In the genomic region with DNA sequence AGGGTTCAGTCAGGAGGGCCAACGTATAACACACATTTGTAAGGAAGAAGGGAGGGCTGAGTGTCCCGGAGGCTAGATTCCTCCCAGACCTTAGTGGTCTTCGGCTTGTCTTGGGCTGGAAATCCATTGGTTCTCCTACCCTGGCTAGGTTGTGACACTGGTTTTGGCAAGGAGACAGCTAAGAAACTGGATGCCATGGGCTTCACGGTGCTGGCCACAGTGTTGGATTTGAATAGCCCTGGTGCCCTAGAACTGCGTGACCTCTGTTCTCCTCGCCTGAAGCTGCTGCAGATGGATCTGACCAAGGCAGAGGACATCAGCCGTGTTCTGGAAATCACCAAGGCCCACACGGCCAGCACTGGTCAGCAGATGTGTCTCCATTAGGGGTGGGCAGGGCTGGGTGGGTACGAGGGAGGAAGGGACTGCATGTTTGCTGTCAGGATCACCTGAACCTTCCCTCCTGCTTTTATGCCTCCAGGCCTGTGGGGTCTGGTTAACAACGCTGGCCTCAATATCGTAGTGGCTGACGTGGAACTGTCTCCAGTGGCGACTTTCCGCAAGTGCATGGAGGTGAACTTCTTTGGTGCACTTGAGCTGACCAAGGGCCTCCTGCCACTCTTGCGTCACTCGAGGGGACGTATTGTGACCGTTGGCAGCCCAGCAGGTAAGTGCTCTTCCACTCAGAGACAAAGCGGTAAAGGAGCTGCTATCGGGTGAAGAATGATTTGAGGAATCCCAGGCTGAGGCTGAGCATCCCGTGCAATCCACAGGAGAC, we compare ENCODE assay signal across 20 mouse cellular contexts. TPM values are rescaled to one million over a fixed set of nuclear protein-coding genes. Genes with fewer than 3 reads are reported as not detected.
DNase-seq lines count a peak whose midpoint lies in the region; ATAC-seq and TF ChIP-seq lines count a peak whose summit lies in the region.
"Had no signal": no experiment of that assay in that cellular context is flagged by ENCODE, and none has a peak within 500 bp of the region (broad histone marks: within the 10 kb centered on the region; RNA-seq: fewer than 3 reads in every experiment).

No protein-coding gene starts in this region.

- ATAC-seq in kidney, postnatal 0 days (replicated peaks; ENCODE audit: low FRiP score, low read depth), result no peak
- ATAC-seq: forebrain, embryonic 15.5 days had no signal

- WGBS in heart, embryonic 10.5 days, result 76% methylated on average over 21 of the region's 21 CpGs
- WGBS in heart, adult 2 months, result 86% methylated on average over 21 of the region's 21 CpGs
- 70% methylated on average over 21 of the region's 21 CpGs for WGBS in kidney, postnatal 0 days
- 77% methylated on average over 21 of the region's 21 CpGs for WGBS in kidney, adult 2 months

- intact Hi-C loops in heart, adult 2 months (cut with DNase I), result no loop called here

- DNase-seq in heart, embryonic 10.5 days (ENCODE audit: low spot score), result no peak
- no peak for DNase-seq in heart, adult 2 months
- DNase-seq in kidney, postnatal 0 days (ENCODE audit: low spot score), result no peak
- no peak for DNase-seq in kidney, adult 2 months
- DNase-seq in retina, postnatal 1 day, result peak; percentile 8
- DNase-seq in retina, embryonic 14.5 days (ENCODE audit: low spot score), result no peak
- DNase-seq in layer of hippocampus, adult 8-10 months (ENCODE audit: low spot score in 2 of 2), result no peak
- DNase-seq: adrenal gland, adult 8-10 months; B cell, adult 2 months; cerebellum, adult 11 months; cerebellum, postnatal 25 days; gastrocnemius, postnatal 10 days; heart, adult 18-20 months; layer of hippocampus, adult 9-11 months; right cerebral cortex, adult 18-20 months; thymus, postnatal 36 days had no signal

- peaks cover 65% of the 10 kb centered on the region for H3K4me1 ChIP-seq in heart, embryonic 10.5 days
- peaks cover 6% of the 10 kb centered on the region for H3K4me1 ChIP-seq in heart, adult 2 months (ENCODE audit: control insufficient read depth, insufficient read depth, low read length)
- H3K4me1 ChIP-seq in kidney, postnatal 0 days (replicated peaks; ENCODE audit: insufficient read depth, low read length), result peaks cover 27% of the 10 kb centered on the region; the same call in 1 of the 2 replicates
- peaks cover 10% of the 10 kb centered on the region; the same call in 1 of the 2 replicates for H3K4me1 ChIP-seq in kidney, adult 2 months (ENCODE audit: control insufficient read depth, insufficient read depth, low read length)

- H3K79me2 ChIP-seq in heart, adult 2 months (replicated peaks; ENCODE audit: control insufficient read depth, insufficient read depth, low read length), result no peaks in the 10 kb centered on the region

- no peak overlapping the region for H3K9ac ChIP-seq in heart, adult 2 months (ENCODE audit: low read depth, low read length)
- H3K9ac ChIP-seq in kidney, postnatal 0 days (ENCODE audit: low read depth, low read length), result no peak overlapping the region
- H3K9ac ChIP-seq: forebrain, embryonic 15.5 days; limb, embryonic 15.5 days; lung, embryonic 15.5 days had no signal

- peak overlapping the region; percentile 92; the same call in 1 of the 2 replicates for H3K27ac ChIP-seq in heart, embryonic 10.5 days
- no peak overlapping the region for H3K27ac ChIP-seq in heart, adult 2 months
- no peak overlapping the region for H3K27ac ChIP-seq in kidney, postnatal 0 days
- no peak overlapping the region; the same call in 1 of the 2 replicates for H3K27ac ChIP-seq in kidney, adult 2 months (ENCODE audit: insufficient read depth, low read depth, low read length)
- H3K27ac ChIP-seq: forebrain, embryonic 15.5 days; limb, embryonic 15.5 days; lung, embryonic 15.5 days had no signal

- no peak for TF ChIP-seq CTCF in heart, adult 2 months (IDR thresholded peaks at IDR 0.05)
- TF ChIP-seq CTCF in kidney, postnatal 0 days (IDR thresholded peaks at IDR 0.05; ENCODE audit: low read depth), result peak; percentile 14; the same call in 1 of the 2 replicates
- TF ChIP-seq CTCF in kidney, adult 2 months (conservative IDR thresholded peaks at IDR 0.05; ENCODE audit: insufficient read depth, insufficient read length, low read depth, low read length), result no peak

- peaks cover 33% of the 10 kb centered on the region for H3K36me3 ChIP-seq in heart, embryonic 10.5 days
- H3K36me3 ChIP-seq in heart, adult 2 months (ENCODE audit: control insufficient read depth, insufficient read depth, low read length), result no peaks in the 10 kb centered on the region
- H3K36me3 ChIP-seq in kidney, postnatal 0 days (ENCODE audit: insufficient read depth, low read length), result peaks cover 16% of the 10 kb centered on the region; the same call in 1 of the 2 replicates
- H3K36me3 ChIP-seq in kidney, adult 2 months (ENCODE audit: control insufficient read depth, insufficient read depth, low read length), result peaks cover 2% of the 10 kb centered on the region

- no peaks in the 10 kb centered on the region for H3K9me3 ChIP-seq in heart, embryonic 10.5 days
- H3K9me3 ChIP-seq in kidney, postnatal 0 days (replicated peaks; ENCODE audit: low read length), result no peaks in the 10 kb centered on the region
- H3K9me3 ChIP-seq: forebrain, embryonic 15.5 days; limb, embryonic 15.5 days; lung, embryonic 15.5 days had no signal

- H3K4me2 ChIP-seq in kidney, postnatal 0 days (ENCODE audit: low read length), result no peak overlapping the region
- H3K4me2 ChIP-seq: forebrain, embryonic 15.5 days; limb, embryonic 15.5 days; lung, embryonic 15.5 days had no signal

- H3K27me3 ChIP-seq in heart, embryonic 10.5 days (ENCODE audit: insufficient read depth, poor library complexity, severe bottlenecking), result peaks cover 22% of the 10 kb centered on the region
- no peaks in the 10 kb centered on the region for H3K27me3 ChIP-seq in heart, adult 2 months (ENCODE audit: control insufficient read depth, insufficient read depth, low read length)
- H3K27me3 ChIP-seq in kidney, postnatal 0 days (ENCODE audit: insufficient read depth, low read length), result no peaks in the 10 kb centered on the region
- no peaks in the 10 kb centered on the region for H3K27me3 ChIP-seq in kidney, adult 2 months (replicated peaks; ENCODE audit: control insufficient read depth, insufficient read depth, low read length)
- H3K27me3 ChIP-seq: lung, embryonic 15.5 days had no signal

- no peak overlapping the region for H3K4me3 ChIP-seq in heart, embryonic 10.5 days
- H3K4me3 ChIP-seq in heart, adult 2 months, result no peak overlapping the region
- no peak overlapping the region for H3K4me3 ChIP-seq in kidney, postnatal 0 days (replicated peaks; ENCODE audit: low read depth, low read length)
- H3K4me3 ChIP-seq in kidney, adult 2 months (ENCODE audit: insufficient read depth, low read depth, low read length), result no peak overlapping the region; the same call in 1 of the 2 replicates
- H3K4me3 ChIP-seq: forebrain, embryonic 15.5 days; limb, embryonic 15.5 days; lung, embryonic 15.5 days had no signal

- TF ChIP-seq POLR2A in heart, adult 2 months (IDR thresholded peaks at IDR 0.05; ENCODE audit: insufficient read depth, low read depth, low read length), result no peak
- no peak for TF ChIP-seq POLR2A in kidney, adult 2 months (IDR thresholded peaks at IDR 0.05; ENCODE audit: low read depth, low read length)

- no peak for TF ChIP-seq EP300 in heart, adult 2 months (IDR thresholded peaks at IDR 0.05; ENCODE audit: insufficient read depth, low read depth, low read length)

RNA-seq across cellular contexts. Expression of a gene that starts 3.6 kb away (rescaled TPM):
- polyA plus RNA-seq in heart, embryonic 10.5 days (2016; fragmentation: Nextera tagmentation; extraction: Ambion mirVana), result 14.8 and 37.5 TPM in 2 replicates
- under 1 TPM in 1 of 2 experiments, not detected in 1; 0.23 TPM for total RNA-seq in heart, adult 2 months (2021)
- polyA plus RNA-seq in heart, adult 2 months (2012; rRNA removed), result 0.08 and 0.32 TPM in 2 replicates
- 42.4 and 44.8 TPM in 2 replicates for polyA plus RNA-seq in kidney, postnatal 0 days (2015; fragmentation: Nextera tagmentation; extraction: Ambion mirVana)
- 310 and 336 TPM in 2 replicates for polyA plus RNA-seq in kidney, adult 2 months (2012; rRNA removed)
- not detected for total RNA-seq in layer of hippocampus, adult 8-10 months (2022)
- total RNA-seq: left cerebral cortex, adult 8-10 months had no signal

RNA-seq across cellular contexts. Expression of a gene that starts 25.5 kb away (rescaled TPM):
- 16.1 and 21.6 TPM in 2 replicates for polyA plus RNA-seq in heart, embryonic 10.5 days (2016; fragmentation: Nextera tagmentation; extraction: Ambion mirVana)
- total RNA-seq in heart, adult 2 months (2021), result 10 to 100 TPM; 13.0 to 13.3 TPM
- 37.5 and 40.5 TPM in 2 replicates for polyA plus RNA-seq in heart, adult 2 months (2012; rRNA removed)
- 28.0 and 30.5 TPM in 2 replicates for polyA plus RNA-seq in kidney, postnatal 0 days (2015; fragmentation: Nextera tagmentation; extraction: Ambion mirVana)
- polyA plus RNA-seq in kidney, adult 2 months (2012; rRNA removed), result 47.6 and 57.7 TPM in 2 replicates
- 10 to 100 TPM; 35.1 to 41.2 (median 40.8) TPM for total RNA-seq in layer of hippocampus, adult 8-10 months (2022)

RNA-seq across cellular contexts. Expression of a gene that starts 43.7 kb away (rescaled TPM):
- polyA plus RNA-seq in heart, embryonic 10.5 days (2016; fragmentation: Nextera tagmentation; extraction: Ambion mirVana), result 69.7 and 70.6 TPM in 2 replicates
- total RNA-seq in heart, adult 2 months (2021), result 10 to 100 TPM; 46.4 to 48.9 TPM
- 61.7 and 69.0 TPM in 2 replicates for polyA plus RNA-seq in heart, adult 2 months (2012; rRNA removed)
- 112 and 122 TPM in 2 replicates for polyA plus RNA-seq in kidney, postnatal 0 days (2015; fragmentation: Nextera tagmentation; extraction: Ambion mirVana)
- 161 and 182 TPM in 2 replicates for polyA plus RNA-seq in kidney, adult 2 months (2012; rRNA removed)
- total RNA-seq in layer of hippocampus, adult 8-10 months (2022), result 100 to 1,000 TPM; 258 to 301 (median 285) TPM

RNA-seq across cellular contexts. Expression of a gene that starts 50.9 kb away (rescaled TPM):
- 25.5 and 28.4 TPM in 2 replicates for polyA plus RNA-seq in heart, embryonic 10.5 days (2016; fragmentation: Nextera tagmentation; extraction: Ambion mirVana)
- 10 to 100 TPM; 35.0 to 48.8 TPM for total RNA-seq in heart, adult 2 months (2021)
- polyA plus RNA-seq in heart, adult 2 months (2012; rRNA removed), result 73.7 and 89.2 TPM in 2 replicates
- 15.6 and 19.4 TPM in 2 replicates for polyA plus RNA-seq in kidney, postnatal 0 days (2015; fragmentation: Nextera tagmentation; extraction: Ambion mirVana)
- 11.9 and 19.3 TPM in 2 replicates for polyA plus RNA-seq in kidney, adult 2 months (2012; rRNA removed)
- 10 to 100 TPM; 42.2 to 55.5 (median 47.9) TPM for total RNA-seq in layer of hippocampus, adult 8-10 months (2022)

Comparison
In these comparisons a context has a peak if more than half of its experiments do, and no peak if none do; other contexts are left out.
1. RNA of a gene that starts 3.6 kb away (polyA plus RNA-seq): 310 to 336 TPM in kidney, adult 2 months, 42.4 to 44.8 TPM in kidney, postnatal 0 days and 14.8 to 37.5 TPM in heart, embryonic 10.5 days; 0.08 to 0.32 TPM in heart, adult 2 months; every median in the first group is over 10 times any median in the second.